ENCODE assay signal across 8 mouse cellular contexts in genomic region chr4:47151553-47152183, GRCm38 (mm10). TPM values are rescaled to one million over a fixed set of nuclear protein-coding genes. Genes with fewer than 3 reads are reported as not detected.
DNase-seq lines count a peak whose midpoint lies in the region; ATAC-seq lines count a peak whose summit lies in the region.

No protein-coding gene starts in this region.

- H3K4me2 ChIP-seq in forebrain, embryonic 15.5 days (replicated peaks) = no peak overlapping the region

- DNase-seq in 3T3-L1 (ENCODE audit: low read depth, low spot score) = peak; percentile 88
- DNase-seq in adipocyte (ENCODE audit: low spot score) = peak; percentile 64
- DNase-seq in heart, postnatal 14 days = peak; percentile 52 to 54
- peak; percentile 52 for DNase-seq in lung, postnatal 10 days
- DNase-seq in layer of hippocampus, adult 9-10 months (ENCODE audit: low spot score) = no peak
- DNase-seq in frontal cortex, postnatal 10 days (ENCODE audit: low spot score in 2 of 2) = no peak

- no peak overlapping the region for H3K4me3 ChIP-seq in forebrain, embryonic 15.5 days

- WGBS in forebrain, embryonic 15.5 days = 54% methylated on average over 8 of the region's 8 CpGs

- H3K27ac ChIP-seq in forebrain, embryonic 15.5 days (replicated peaks) = no peak overlapping the region

- no peaks in the 10 kb centered on the region for H3K36me3 ChIP-seq in forebrain, embryonic 15.5 days

- no peaks in the 10 kb centered on the region for H3K9me3 ChIP-seq in forebrain, embryonic 15.5 days

- intact Hi-C loops in heart, postnatal 14 days (cut with DNase I) = loop anchor here (5.0 kb wide), 1 partner anchor 56 kb away; the partner anchor contains the start of gene Col15a1

- no peaks in the 10 kb centered on the region for H3K4me1 ChIP-seq in forebrain, embryonic 15.5 days

- no peak for ATAC-seq in forebrain, embryonic 15.5 days (replicated peaks)
- no peak for ATAC-seq in activated CD4-positive, CD25-positive, alpha-beta regulatory T cell, adult 4 months

- no peak overlapping the region for H3K9ac ChIP-seq in forebrain, embryonic 15.5 days (replicated peaks)

- no peaks in the 10 kb centered on the region for H3K27me3 ChIP-seq in forebrain, embryonic 15.5 days

RNA-seq across cellular contexts. Expression of gene Col15a1, which starts 56.3 kb away (rescaled TPM):
- total RNA-seq in heart, postnatal 14 days (2021) = 100 to 1,000 TPM; 237 to 250 TPM
- 1.4 and 3.1 TPM in 2 replicates for polyA plus RNA-seq in forebrain, embryonic 15.5 days (2015; fragmentation: Nextera tagmentation; extraction: Ambion mirVana)
- 1 to 10 TPM; 2.6 to 5.3 TPM for polyA plus RNA-seq in activated CD4-positive, CD25-positive, alpha-beta regulatory T cell, adult 4 months (2017; shearing (Covaris generic))

RNA-seq across cellular contexts. Expression of gene Galnt12, which starts 60.0 kb away (rescaled TPM):
- total RNA-seq in heart, postnatal 14 days (2021) = under 1 TPM; 0.57 to 0.73 TPM
- 1.2 and 1.3 TPM in 2 replicates for polyA plus RNA-seq in forebrain, embryonic 15.5 days (2015; fragmentation: Nextera tagmentation; extraction: Ambion mirVana)
- 1 to 10 TPM; 4.4 to 8.1 TPM for polyA plus RNA-seq in activated CD4-positive, CD25-positive, alpha-beta regulatory T cell, adult 4 months (2017; shearing (Covaris generic))

Comparison
In these comparisons a context has a peak if more than half of its experiments do, and no peak if none do; other contexts are left out.
1. DNase-seq: peak in 3T3-L1 (single experiment), adipocyte (single experiment), heart, postnatal 14 days (2 of 2) and lung, postnatal 10 days (single experiment); none in layer of hippocampus, adult 9-10 months (single experiment) and frontal cortex, postnatal 10 days (0 of 2).